9 mouse cellular contexts compared by ENCODE assay signal in the genomic region with DNA sequence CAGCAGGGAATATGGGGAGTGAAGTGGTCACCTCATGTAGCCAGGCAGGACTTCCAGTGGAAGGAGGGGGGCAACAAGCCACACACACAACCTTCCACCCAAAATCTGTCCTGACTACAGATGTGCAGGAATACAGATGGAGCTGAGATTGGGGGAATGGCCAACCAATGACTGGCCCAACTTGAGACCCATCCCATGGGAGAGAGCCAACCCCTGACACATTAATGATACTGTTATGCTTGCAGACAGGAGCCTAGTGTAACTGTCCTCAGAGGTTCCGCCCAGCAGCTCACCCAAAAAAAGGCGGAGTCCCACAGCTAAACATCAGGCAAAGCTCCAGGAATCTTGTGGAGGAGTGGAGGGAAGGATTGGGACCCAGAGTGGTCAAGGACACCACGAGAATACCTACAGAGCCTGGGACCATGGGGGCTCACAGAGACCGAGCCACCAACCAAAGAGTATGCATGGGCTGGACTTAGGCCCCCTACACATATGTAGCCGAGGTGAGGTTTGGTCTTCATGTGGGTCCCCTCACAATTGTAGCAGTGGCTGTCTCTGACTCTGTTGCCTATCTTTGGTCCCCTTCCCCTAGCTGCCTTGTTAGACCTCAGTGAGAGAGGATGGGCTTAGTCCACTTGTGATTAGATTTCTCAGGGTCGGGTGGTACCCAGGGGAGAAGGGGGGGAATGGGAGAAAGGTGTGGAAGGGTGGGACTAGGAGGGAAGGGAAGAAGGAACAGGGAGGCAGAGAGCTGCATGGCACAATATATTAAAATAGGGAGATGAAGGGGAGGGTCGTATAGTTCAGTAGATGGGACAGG. TPM values are rescaled to one million over a fixed set of nuclear protein-coding genes. Genes with fewer than 3 reads are reported as not detected.
DNase-seq lines count a peak whose midpoint lies in the region; ATAC-seq and TF ChIP-seq lines count a peak whose summit lies in the region.
"Had no signal": no experiment of that assay in that cellular context is flagged by ENCODE, and none has a peak within 500 bp of the region (broad histone marks: within the 10 kb centered on the region; RNA-seq: fewer than 3 reads in every experiment).

No protein-coding gene starts in this region.

- peak overlapping the region; percentile 47 for H3K4me2 ChIP-seq in kidney, embryonic 14.5 days (replicated peaks; ENCODE audit: low read depth, low read length)
- H3K4me2 ChIP-seq in embryonic facial prominence, embryonic 15.5 days (replicated peaks), result peak overlapping the region; percentile 51
- H3K4me2 ChIP-seq in intestine, embryonic 14.5 days (ENCODE audit: low read length), result peak overlapping the region; percentile 48; the same call in 1 of the 2 replicates
- peak overlapping the region; percentile 38 for H3K4me2 ChIP-seq in midbrain, postnatal 0 days (ENCODE audit: low read depth, low read length, poor library complexity, severe bottlenecking)

- ATAC-seq in kidney, embryonic 14.5 days (ENCODE audit: low FRiP score, low TSS enrichment), result peak; percentile 41; the same call in 1 of the 2 replicates
- 0 out of 2 replicates have a peak, but pooled peaks have one; percentile 24 for ATAC-seq in embryonic facial prominence, embryonic 15.5 days (ENCODE audit: insufficient number of reproducible peaks, low FRiP score, low TSS enrichment, low read depth)
- peak; percentile 33; the same call in 1 of the 2 replicates for ATAC-seq in intestine, embryonic 14.5 days (replicated peaks; ENCODE audit: low FRiP score, low TSS enrichment, low read depth)
- ATAC-seq in midbrain, postnatal 0 days (ENCODE audit: low FRiP score), result no peak

- no peak for TF ChIP-seq CTCF in midbrain, postnatal 0 days (IDR thresholded peaks at IDR 0.05)

- 64% methylated on average over 7 of the region's 7 CpGs for WGBS in kidney, embryonic 14.5 days
- WGBS in embryonic facial prominence, embryonic 15.5 days, result 60% methylated on average over 7 of the region's 7 CpGs
- WGBS in intestine, embryonic 14.5 days, result 63% methylated on average over 7 of the region's 7 CpGs
- 74% methylated on average over 7 of the region's 7 CpGs for WGBS in midbrain, postnatal 0 days

- H3K4me3 ChIP-seq in kidney, embryonic 14.5 days (ENCODE audit: low read length), result peak overlapping the region; percentile 25
- peak overlapping the region; percentile 34; the same call in 1 of the 2 replicates for H3K4me3 ChIP-seq in embryonic facial prominence, embryonic 15.5 days (replicated peaks)
- H3K4me3 ChIP-seq in intestine, embryonic 14.5 days (ENCODE audit: low read depth, low read length), result no peak overlapping the region
- no peak overlapping the region for H3K4me3 ChIP-seq in midbrain, postnatal 0 days (ENCODE audit: low read depth, low read length)

- H3K9me3 ChIP-seq in kidney, embryonic 14.5 days (ENCODE audit: control insufficient read depth, low read length), result no peaks in the 10 kb centered on the region
- no peaks in the 10 kb centered on the region for H3K9me3 ChIP-seq in embryonic facial prominence, embryonic 15.5 days (replicated peaks)
- no peaks in the 10 kb centered on the region for H3K9me3 ChIP-seq in intestine, embryonic 14.5 days (ENCODE audit: control insufficient read depth, low read length)
- no peaks in the 10 kb centered on the region for H3K9me3 ChIP-seq in midbrain, postnatal 0 days (ENCODE audit: low read length)

- no peaks in the 10 kb centered on the region for H3K27me3 ChIP-seq in kidney, embryonic 14.5 days (ENCODE audit: control insufficient read depth, insufficient read depth, low read length)
- no peaks in the 10 kb centered on the region; the same call in 1 of the 2 replicates for H3K27me3 ChIP-seq in embryonic facial prominence, embryonic 15.5 days
- H3K27me3 ChIP-seq in intestine, embryonic 14.5 days (replicated peaks; ENCODE audit: control insufficient read depth, insufficient read depth, low read length), result no peaks in the 10 kb centered on the region
- no peaks in the 10 kb centered on the region for H3K27me3 ChIP-seq in midbrain, postnatal 0 days (ENCODE audit: insufficient read depth, low read length)

- H3K4me1 ChIP-seq in kidney, embryonic 14.5 days (ENCODE audit: control insufficient read depth, insufficient read depth, low read length), result peaks cover 4% of the 10 kb centered on the region; the same call in 1 of the 2 replicates
- H3K4me1 ChIP-seq in embryonic facial prominence, embryonic 15.5 days, result no peaks in the 10 kb centered on the region
- H3K4me1 ChIP-seq in intestine, embryonic 14.5 days (replicated peaks; ENCODE audit: control insufficient read depth, insufficient read depth, low read length), result peaks cover 6% of the 10 kb centered on the region; the same call in 1 of the 2 replicates
- no peaks in the 10 kb centered on the region for H3K4me1 ChIP-seq in midbrain, postnatal 0 days (ENCODE audit: insufficient read depth, low read length)

- no peak for DNase-seq in kidney, postnatal 10 days
- no peak for DNase-seq in intestine, embryonic 14.5 days (ENCODE audit: low spot score)
- no peak for DNase-seq in midbrain, postnatal 0 days (ENCODE audit: low spot score)
- no peak for DNase-seq in adrenal gland, postnatal 4 days (ENCODE audit: low spot score in 2 of 2)
- no peak for DNase-seq in lung, adult 18-20 months
- DNase-seq in urinary bladder, postnatal 10 days (ENCODE audit: low spot score), result no peak

- 0 out of 2 replicates have a peak overlapping the region, but pooled peaks have one; percentile 18 for H3K9ac ChIP-seq in kidney, embryonic 14.5 days (ENCODE audit: low read depth, low read length)
- no peak overlapping the region for H3K9ac ChIP-seq in embryonic facial prominence, embryonic 15.5 days
- H3K9ac ChIP-seq in intestine, embryonic 14.5 days (ENCODE audit: low read length), result 0 out of 2 replicates have a peak overlapping the region, but pooled peaks have one; percentile 22
- H3K9ac ChIP-seq in midbrain, postnatal 0 days (replicated peaks; ENCODE audit: low read length, poor library complexity, severe bottlenecking), result no peak overlapping the region

- 0 out of 2 replicates have a peak overlapping the region, but pooled peaks have one; percentile 37 for H3K27ac ChIP-seq in kidney, embryonic 14.5 days (ENCODE audit: low read depth, low read length)
- H3K27ac ChIP-seq in embryonic facial prominence, embryonic 15.5 days (replicated peaks), result no peak overlapping the region
- peak overlapping the region; percentile 66; the same call in 1 of the 2 replicates for H3K27ac ChIP-seq in intestine, embryonic 14.5 days (ENCODE audit: low read depth)
- no peak overlapping the region for H3K27ac ChIP-seq in midbrain, postnatal 0 days (ENCODE audit: low read depth, low read length)

- no peaks in the 10 kb centered on the region for H3K36me3 ChIP-seq in kidney, embryonic 14.5 days (ENCODE audit: control insufficient read depth, insufficient read depth, low read length)
- no peaks in the 10 kb centered on the region for H3K36me3 ChIP-seq in embryonic facial prominence, embryonic 15.5 days
- H3K36me3 ChIP-seq in intestine, embryonic 14.5 days (ENCODE audit: control insufficient read depth, insufficient read depth, low read length), result no peaks in the 10 kb centered on the region
- no peaks in the 10 kb centered on the region for H3K36me3 ChIP-seq in midbrain, postnatal 0 days (ENCODE audit: insufficient read depth, low read length)

RNA-seq across cellular contexts. Expression of a gene that starts 39.9 kb away (rescaled TPM):
- 0.54 and 0.70 TPM in 2 replicates for polyA plus RNA-seq in kidney, embryonic 14.5 days (2014; fragmentation: Nextera tagmentation; extraction: Ambion mirVana)
- polyA plus RNA-seq in embryonic facial prominence, embryonic 15.5 days (2015; fragmentation: Nextera tagmentation; extraction: Ambion mirVana), result 2.0 and 4.2 TPM in 2 replicates
- polyA plus RNA-seq in intestine, embryonic 14.5 days (2014; fragmentation: Nextera tagmentation; extraction: Ambion mirVana), result 0.23 TPM in 2 replicates
- 0.42 and 0.71 TPM in 2 replicates for total RNA-seq in midbrain, postnatal 0 days (2014; rRNA removed)
- 1.3 and 1.5 TPM in 2 replicates for polyA plus RNA-seq in midbrain, postnatal 0 days (2015; fragmentation: Nextera tagmentation; extraction: Ambion mirVana)
- under 1 TPM; 0.31 to 0.45 TPM for total RNA-seq in adrenal gland, postnatal 4 days (2021)
- total RNA-seq: megakaryocyte-erythroid progenitor cell, adult 5-6 weeks had no signal

RNA-seq across cellular contexts. Expression of a gene that starts 40.2 kb away (rescaled TPM):
- polyA plus RNA-seq in kidney, embryonic 14.5 days (2014; fragmentation: Nextera tagmentation; extraction: Ambion mirVana), result 8.1 and 9.5 TPM in 2 replicates
- 5.7 and 6.0 TPM in 2 replicates for polyA plus RNA-seq in embryonic facial prominence, embryonic 15.5 days (2015; fragmentation: Nextera tagmentation; extraction: Ambion mirVana)
- polyA plus RNA-seq in intestine, embryonic 14.5 days (2014; fragmentation: Nextera tagmentation; extraction: Ambion mirVana), result 4.8 and 5.6 TPM in 2 replicates
- 73.7 and 80.0 TPM in 2 replicates for total RNA-seq in midbrain, postnatal 0 days (2014; rRNA removed)
- 53.8 and 54.0 TPM in 2 replicates for polyA plus RNA-seq in midbrain, postnatal 0 days (2015; fragmentation: Nextera tagmentation; extraction: Ambion mirVana)
- 10 to 100 TPM; 76.5 to 78.5 TPM for total RNA-seq in adrenal gland, postnatal 4 days (2021)
- total RNA-seq: megakaryocyte-erythroid progenitor cell, adult 5-6 weeks had no signal

Comparison
In these comparisons a context has a peak if more than half of its experiments do, and no peak if none do; other contexts are left out.
1. H3K27ac ChIP-seq: peak in kidney, embryonic 14.5 days (single experiment) and intestine, embryonic 14.5 days (single experiment); none in embryonic facial prominence, embryonic 15.5 days (single experiment) and midbrain, postnatal 0 days (single experiment).
2. H3K4me3 ChIP-seq: peak in kidney, embryonic 14.5 days (single experiment) and embryonic facial prominence, embryonic 15.5 days (single experiment); none in intestine, embryonic 14.5 days (single experiment) and midbrain, postnatal 0 days (single experiment).
3. H3K9ac ChIP-seq: peak in kidney, embryonic 14.5 days (single experiment) and intestine, embryonic 14.5 days (single experiment); none in embryonic facial prominence, embryonic 15.5 days (single experiment) and midbrain, postnatal 0 days (single experiment).
4. Peak in every context shown above with its lines, with median percentiles within 50 percentile points of each other: H3K4me2 ChIP-seq.